Mouse (Mus musculus): Measurements from ENCODE around the gene Gm21764. TPM values are rescaled to one million over a fixed set of nuclear protein-coding genes. Genes with fewer than 3 reads are reported as not detected.

The Gm21764 gene
- total RNA-seq (2023), result not detected

DNA sequence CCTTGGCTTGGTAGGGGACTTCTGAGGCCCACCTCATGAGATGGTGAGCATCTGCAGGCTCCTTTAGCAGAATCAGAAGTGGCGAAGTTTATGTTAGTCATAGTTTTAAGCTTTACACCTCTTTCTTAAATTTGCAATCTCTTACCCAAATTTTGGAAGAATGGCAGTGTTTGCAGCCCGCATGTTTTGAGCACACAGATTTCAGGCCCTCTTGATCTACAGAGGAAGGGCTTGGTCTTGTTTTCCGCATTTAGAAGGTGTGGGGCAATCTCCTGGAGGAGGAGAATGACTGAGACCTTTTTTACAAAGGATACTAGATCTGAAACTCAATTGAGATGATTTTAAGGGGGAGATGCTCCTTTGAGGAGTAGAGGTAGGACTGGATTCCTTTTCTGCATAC, at the start of gene Gm21764:
Gene Gm21764 (minus strand): TSS at position 101 of the 400 bp plus-strand sequence.

DNA sequence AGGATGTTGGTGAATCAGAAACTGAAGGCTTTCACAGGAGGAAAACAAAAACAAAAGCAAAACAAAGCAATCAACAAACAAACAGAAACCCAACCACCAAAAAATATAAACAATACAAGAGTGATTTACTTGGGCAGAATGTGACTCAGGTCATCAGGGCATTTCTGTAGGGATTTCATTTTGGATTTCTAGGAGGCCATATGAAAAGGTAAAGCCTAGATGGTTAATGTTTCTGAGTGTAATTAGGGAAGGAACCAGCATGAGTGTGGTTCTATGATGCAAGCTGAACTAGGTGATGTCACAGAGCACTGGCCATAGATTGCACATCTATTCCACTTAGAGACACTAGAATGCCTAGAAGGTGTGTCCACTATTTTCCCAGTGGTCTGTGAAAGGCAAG, 27.2 kb upstream of the Gm21764 start, which contains the start of gene Ssty1:
Gene Ssty1 (plus strand): TSS at position 301 of the 400 bp plus-strand sequence.

Other genes with a start within 250 kb of the Gm21764 start
- not detected for gene Gm21904, start 215.5 kb downstream of the Gm21764 start, total RNA-seq (2023)
- not detected for gene Gm20772, start 187.1 kb downstream of the Gm21764 start, total RNA-seq (2023)
- gene Gm20831, start 187.1 kb downstream of the Gm21764 start, total RNA-seq (2023), result not detected
- not detected for gene Srsy, start 124.5 kb downstream of the Gm21764 start, total RNA-seq (2023)
- gene Ssty1, start 27.3 kb upstream of the Gm21764 start, total RNA-seq (2023), result not detected

All from monocyte, adult 59 days (primary cell).